Mouse (Mus musculus): ENCODE results near the gene Gm47985. TPM values are rescaled to one million over a fixed set of nuclear protein-coding genes. Genes with fewer than 3 reads are reported as not detected.

Gm47985 gene
- total and polyA plus RNA-seq, 3 experiments = not detected

GRCm38 (mm10) chr1:151157963-151158856 lies 24.1 kb upstream of the Gm47985 start:
- no peaks in the 10 kb centered on the region for H3K27me3 ChIP-seq (replicated peaks)
- DNase-seq (ENCODE audit: extremely low read depth) = no peak
- no peak overlapping the region for H3K27ac ChIP-seq (ENCODE audit: insufficient read depth, low read depth)
- in situ Hi-C loops (cut with MboI; ENCODE audit: low pct_ligation_motif_present, low pct_unique_long_range_greater_than_20kb, low sequenced_read_pairs) (no loop called here), dilution Hi-C loops (cut with MboI; ENCODE audit: extremely low pct_ligation_motif_present, extremely low pct_unique_long_range_greater_than_20kb, low sequenced_read_pairs) (no loop called here)
- no peak for TF ChIP-seq CHD1 (IDR thresholded peaks at IDR 0.05; ENCODE audit: low read depth, low read length)
- TF ChIP-seq RAD21 (IDR thresholded peaks at IDR 0.05; ENCODE audit: low read depth, low read length) = no peak
- TF ChIP-seq MEF2A (IDR thresholded peaks at IDR 0.05; ENCODE audit: borderline replicate concordance, low read depth, low read length) = no peak
- TF ChIP-seq EP300 (IDR thresholded peaks at IDR 0.05; ENCODE audit: low read length) = no peak
- TF ChIP-seq POLR2A (IDR thresholded peaks at IDR 0.05; ENCODE audit: low read depth, low read length) = no peak
- no peak for TF ChIP-seq CTCF (conservative IDR thresholded peaks at IDR 0.05 in 1 of 2, IDR thresholded peaks at IDR 0.05 in 1 of 2; ENCODE audit: low read depth in 2 of 2, low read length in 2 of 2)
- no peak for TF ChIP-seq TBP (conservative IDR thresholded peaks at IDR 0.05; ENCODE audit: low read depth, low read length)
- TF ChIP-seq ZNF384 (IDR thresholded peaks at IDR 0.05; ENCODE audit: low read depth, low read length) = no peak
- TF ChIP-seq ZKSCAN1 (IDR thresholded peaks at IDR 0.05; ENCODE audit: borderline replicate concordance, low read depth, low read length) = no peak
- no peaks in the 10 kb centered on the region for H3K36me3 ChIP-seq (replicated peaks in 1 of 2; ENCODE audit: control insufficient read depth in 1 of 2, insufficient read depth in 1 of 2, low read length in 1 of 2)
- H3K4me1 ChIP-seq (ENCODE audit: control insufficient read depth in 1 of 2, insufficient read depth in 2 of 2) = no peaks in the 10 kb centered on the region
- no peaks in the 10 kb centered on the region for H3K9me3 ChIP-seq (replicated peaks; ENCODE audit: low read length)
- no peak overlapping the region for H3K9ac ChIP-seq (ENCODE audit: insufficient read depth, low read depth)
- H3K4me2 ChIP-seq (ENCODE audit: insufficient read depth, low read depth, poor library complexity, severe bottlenecking) = no peak overlapping the region
- H3K79me2 ChIP-seq (replicated peaks; ENCODE audit: control insufficient read depth, extremely low read depth, insufficient read depth, poor library complexity, severe bottlenecking) = no peaks in the 10 kb centered on the region
- H3K4me3 ChIP-seq (replicated peaks in 1 of 3; ENCODE audit: low read depth in 2 of 3, low read length in 2 of 3, poor library complexity in 1 of 3) = no peak overlapping the region

- dilution Hi-C loops (cut with MboI; ENCODE audit: extremely low pct_ligation_motif_present, extremely low pct_unique_long_range_greater_than_20kb, low sequenced_read_pairs) = no loop called here
- in situ Hi-C loops (cut with MboI; ENCODE audit: low pct_ligation_motif_present, low pct_unique_long_range_greater_than_20kb, low sequenced_read_pairs) = no loop called here
Measured at GRCm38 (mm10) chr1:151158857-151159510, 23.4 kb upstream of the Gm47985 start.

More at GRCm38 (mm10) chr1:151158857-151159510, 23.4 kb upstream of the Gm47985 start:
- Histone ChIP-seq H3K27ac (ENCODE audit: insufficient read depth, low read depth) (no peak overlapping the region), H3K9ac (ENCODE audit: insufficient read depth, low read depth) (no peak overlapping the region), H3K9me3 (replicated peaks; ENCODE audit: low read length) (no peaks in the 10 kb centered on the region), H3K27me3 (replicated peaks) (no peaks in the 10 kb centered on the region), H3K4me2 (ENCODE audit: insufficient read depth, low read depth, poor library complexity, severe bottlenecking) (no peak overlapping the region), H3K36me3 (replicated peaks in 1 of 2; ENCODE audit: control insufficient read depth in 1 of 2, insufficient read depth in 1 of 2, low read length in 1 of 2) (no peaks in the 10 kb centered on the region), H3K79me2 (replicated peaks; ENCODE audit: control insufficient read depth, extremely low read depth, insufficient read depth, poor library complexity, severe bottlenecking) (no peaks in the 10 kb centered on the region), H3K4me3 (replicated peaks in 1 of 3; ENCODE audit: low read depth in 2 of 3, low read length in 2 of 3, poor library complexity in 1 of 3) (no peak overlapping the region), H3K4me1 (ENCODE audit: control insufficient read depth in 1 of 2, insufficient read depth in 2 of 2) (no peaks in the 10 kb centered on the region)
- DNase-seq (ENCODE audit: extremely low read depth) = no peak
- no peak for TF ChIP-seq NRF1 (IDR thresholded peaks at IDR 0.05; ENCODE audit: low read depth, low read length)
- no peak for TF ChIP-seq KAT2A (IDR thresholded peaks at IDR 0.05; ENCODE audit: insufficient replicate concordance, low read length)
- TF ChIP-seq UBTF (IDR thresholded peaks at IDR 0.05; ENCODE audit: low read depth, low read length) = no peak
- no peak for TF ChIP-seq BHLHE40 (IDR thresholded peaks at IDR 0.05; ENCODE audit: low read depth, low read length)
- no peak for TF ChIP-seq HCFC1 (IDR thresholded peaks at IDR 0.05; ENCODE audit: low read depth, low read length)
- TF ChIP-seq TBP (conservative IDR thresholded peaks at IDR 0.05; ENCODE audit: low read depth, low read length) = no peak
- no peak for TF ChIP-seq E2F4 (IDR thresholded peaks at IDR 0.05; ENCODE audit: insufficient replicate concordance, low read depth, low read length)
- no peak for TF ChIP-seq EP300 (IDR thresholded peaks at IDR 0.05; ENCODE audit: low read length)
- TF ChIP-seq MEF2A (IDR thresholded peaks at IDR 0.05; ENCODE audit: borderline replicate concordance, low read depth, low read length) = no peak
- no peak for TF ChIP-seq CTCF (conservative IDR thresholded peaks at IDR 0.05 in 1 of 2, IDR thresholded peaks at IDR 0.05 in 1 of 2; ENCODE audit: low read depth in 2 of 2, low read length in 2 of 2)
- no peak for TF ChIP-seq GABPA (IDR thresholded peaks at IDR 0.05; ENCODE audit: insufficient replicate concordance, low read depth, low read length)
- TF ChIP-seq MYC (IDR thresholded peaks at IDR 0.05; ENCODE audit: low read depth, low read length) = no peak
- TF ChIP-seq MAX (IDR thresholded peaks at IDR 0.05; ENCODE audit: low read length) = no peak
- no peak for TF ChIP-seq ZMIZ1 (IDR thresholded peaks at IDR 0.05; ENCODE audit: low read depth, low read length)
- no peak for TF ChIP-seq ETS1 (conservative IDR thresholded peaks at IDR 0.05; ENCODE audit: low read depth, low read length)
- TF ChIP-seq JUN (IDR thresholded peaks at IDR 0.05; ENCODE audit: insufficient read depth, low read depth, low read length) = no peak
- no peak for TF ChIP-seq POLR2AphosphoS2 (IDR thresholded peaks at IDR 0.05; ENCODE audit: low read depth, low read length)
- TF ChIP-seq RCOR1 (conservative IDR thresholded peaks at IDR 0.05; ENCODE audit: low read depth, low read length) = no peak
- no peak for TF ChIP-seq IRF4 (IDR thresholded peaks at IDR 0.05; ENCODE audit: low read depth, low read length)
